Mouse (Mus musculus): ENCODE results near the gene Atoh7. TPM values are rescaled to one million over a fixed set of nuclear protein-coding genes. Genes with fewer than 3 reads are reported as not detected.
"Not testable (repeated sequence)": the region's sequence is repeated elsewhere in the genome, so short reads cannot be mapped to it uniquely, and the experiment has no call there.

The Atoh7 gene
- 0.18 TPM in 1 of 2 replicates, not detected in the other for polyA plus RNA-seq (2015; fragmentation: Nextera tagmentation; extraction: Ambion mirVana)

- H3K9me3 ChIP-seq (ENCODE audit: control insufficient read depth, low read length) = no peaks in the 10 kb centered on the region
- TF ChIP-seq EP300 (optimal IDR thresholded peaks at IDR 0.05) (no peak), CTCF (IDR thresholded peaks at IDR 0.05; ENCODE audit: low read depth) (no peak)
- no peak for DNase-seq (ENCODE audit: low spot score)
- ATAC-seq (ENCODE audit: low FRiP score, low TSS enrichment) = no peak
- peak within 1 kb of the TSS; percentile 90 for H3K4me2 ChIP-seq (replicated peaks; ENCODE audit: low read depth)
- H3K36me3 ChIP-seq (ENCODE audit: control insufficient read depth, insufficient read depth, low read length) = no peaks in the 10 kb centered on the region
- H3K27me3 ChIP-seq (ENCODE audit: control insufficient read depth, insufficient read depth, low read length) = no peaks in the 10 kb centered on the region
- 11% methylated on average over 16 of the region's 16 CpGs for WGBS
- peak within 1 kb of the TSS; percentile 51 for H3K4me3 ChIP-seq (ENCODE audit: low read depth, low read length)
- 0 out of 2 replicates have a peak, but pooled peaks cover 2% of the 10 kb centered on the region for H3K4me1 ChIP-seq (replicated peaks; ENCODE audit: control insufficient read depth, insufficient read depth)
- H3K27ac ChIP-seq (replicated peaks) = no peak within 1 kb of the TSS
- H3K9ac ChIP-seq (ENCODE audit: low read length) = peak within 1 kb of the TSS; percentile 58
These were observed at the start of gene Atoh7 for GRCm38 (mm10) chr10:63099521-63099920. Gene Atoh7 (plus strand): TSS chr10:63099651.

- no peak for TF ChIP-seq EP300 (optimal IDR thresholded peaks at IDR 0.05)
- no peak for TF ChIP-seq CTCF (IDR thresholded peaks at IDR 0.05; ENCODE audit: low read depth)
- Histone ChIP-seq H3K9ac (ENCODE audit: low read length) (no peak overlapping the region), H3K27me3 (ENCODE audit: control insufficient read depth, insufficient read depth, low read length) (no peaks in the 10 kb centered on the region), H3K9me3 (ENCODE audit: control insufficient read depth, low read length) (no peaks in the 10 kb centered on the region), H3K4me3 (ENCODE audit: low read depth, low read length) (no peak overlapping the region), H3K4me2 (replicated peaks; ENCODE audit: low read depth) (no peak overlapping the region), H3K36me3 (ENCODE audit: control insufficient read depth, insufficient read depth, low read length) (no peaks in the 10 kb centered on the region), H3K4me1 (replicated peaks; ENCODE audit: control insufficient read depth, insufficient read depth) (no peaks in the 10 kb centered on the region), H3K27ac (replicated peaks) (no peak overlapping the region)
- ATAC-seq (ENCODE audit: low FRiP score, low TSS enrichment) (no peak), DNase-seq (ENCODE audit: low spot score) (no peak)
- WGBS = 80% methylated on average over 7 of the region's 7 CpGs
These were observed 48.2 kb upstream of the Atoh7 start for GRCm38 (mm10) chr10:63051267-63051666.

GRCm38 (mm10) chr10:63052011-63052410 is 47.4 kb upstream of the Atoh7 start:
- Histone ChIP-seq H3K4me1 (replicated peaks; ENCODE audit: control insufficient read depth, insufficient read depth) (no peaks in the 10 kb centered on the region), H3K4me2 (replicated peaks; ENCODE audit: low read depth) (no peak overlapping the region), H3K9me3 (ENCODE audit: control insufficient read depth, low read length) (no peaks in the 10 kb centered on the region), H3K4me3 (ENCODE audit: low read depth, low read length) (no peak overlapping the region), H3K27me3 (ENCODE audit: control insufficient read depth, insufficient read depth, low read length) (no peaks in the 10 kb centered on the region), H3K36me3 (ENCODE audit: control insufficient read depth, insufficient read depth, low read length) (no peaks in the 10 kb centered on the region), H3K27ac (replicated peaks) (no peak overlapping the region), H3K9ac (ENCODE audit: low read length) (no peak overlapping the region)
- no peak for ATAC-seq (ENCODE audit: low FRiP score, low TSS enrichment)
- TF ChIP-seq EP300 (optimal IDR thresholded peaks at IDR 0.05) (no peak), CTCF (IDR thresholded peaks at IDR 0.05; ENCODE audit: low read depth) (no peak)
- 88% methylated on average over 6 of the region's 6 CpGs for WGBS
- DNase-seq (ENCODE audit: low spot score) = no peak

GRCm38 (mm10) chr10:63053007-63053406 is 46.4 kb upstream of the Atoh7 start:
- Histone ChIP-seq H3K9me3 (ENCODE audit: control insufficient read depth, low read length) (no peaks in the 10 kb centered on the region), H3K36me3 (ENCODE audit: control insufficient read depth, insufficient read depth, low read length) (no peaks in the 10 kb centered on the region), H3K27ac (replicated peaks) (no peak overlapping the region), H3K9ac (ENCODE audit: low read length) (no peak overlapping the region), H3K4me3 (ENCODE audit: low read depth, low read length) (no peak overlapping the region), H3K27me3 (ENCODE audit: control insufficient read depth, insufficient read depth, low read length) (no peaks in the 10 kb centered on the region), H3K4me1 (replicated peaks; ENCODE audit: control insufficient read depth, insufficient read depth) (no peaks in the 10 kb centered on the region), H3K4me2 (replicated peaks; ENCODE audit: low read depth) (no peak overlapping the region)
- ATAC-seq (ENCODE audit: low FRiP score, low TSS enrichment) (no peak), DNase-seq (ENCODE audit: low spot score) (no peak)
- WGBS = 52% methylated on average over 6 of the region's 6 CpGs
- no peak for TF ChIP-seq CTCF (IDR thresholded peaks at IDR 0.05; ENCODE audit: low read depth)
- TF ChIP-seq EP300 (optimal IDR thresholded peaks at IDR 0.05) = no peak

- H3K27me3 ChIP-seq (ENCODE audit: control insufficient read depth, insufficient read depth, low read length) = not testable (repeated sequence)
These were observed 45.4 kb upstream of the Atoh7 start for GRCm38 (mm10) chr10:63054071-63054470.

GRCm38 (mm10) chr10:63054586-63054985 is 44.9 kb upstream of the Atoh7 start:
- H3K9ac ChIP-seq (ENCODE audit: low read length) = no peak overlapping the region
- H3K4me2 ChIP-seq (replicated peaks; ENCODE audit: low read depth) = no peak overlapping the region
- H3K4me3 ChIP-seq (ENCODE audit: low read depth, low read length) = no peak overlapping the region
- no peaks in the 10 kb centered on the region for H3K4me1 ChIP-seq (replicated peaks; ENCODE audit: control insufficient read depth, insufficient read depth)
- TF ChIP-seq EP300 (optimal IDR thresholded peaks at IDR 0.05) = no peak
- TF ChIP-seq CTCF (IDR thresholded peaks at IDR 0.05; ENCODE audit: low read depth) = peak; percentile 42; the same call in 1 of the 2 replicates
- no peaks in the 10 kb centered on the region for H3K9me3 ChIP-seq (ENCODE audit: control insufficient read depth, low read length)
- WGBS = 66% methylated on average over 2 of the region's 2 CpGs
- DNase-seq (ENCODE audit: low spot score) = no peak
- no peaks in the 10 kb centered on the region for H3K27me3 ChIP-seq (ENCODE audit: control insufficient read depth, insufficient read depth, low read length)
- no peak for ATAC-seq (ENCODE audit: low FRiP score, low TSS enrichment)
- no peaks in the 10 kb centered on the region for H3K36me3 ChIP-seq (ENCODE audit: control insufficient read depth, insufficient read depth, low read length)
- no peak overlapping the region for H3K27ac ChIP-seq (replicated peaks)

More at GRCm38 (mm10) chr10:63054071-63054470, 45.4 kb upstream of the Atoh7 start:
- not testable (repeated sequence) for H3K9ac ChIP-seq (ENCODE audit: low read length); H3K4me2 ChIP-seq (replicated peaks; ENCODE audit: low read depth); H3K4me1 ChIP-seq (replicated peaks; ENCODE audit: control insufficient read depth, insufficient read depth); H3K36me3 ChIP-seq (ENCODE audit: control insufficient read depth, insufficient read depth, low read length); H3K9me3 ChIP-seq (ENCODE audit: control insufficient read depth, low read length); H3K27ac ChIP-seq (replicated peaks); H3K4me3 ChIP-seq (ENCODE audit: low read depth, low read length); ATAC-seq (ENCODE audit: low FRiP score, low TSS enrichment); DNase-seq (ENCODE audit: low spot score)
- WGBS = 75% methylated on average over 6 of the region's 6 CpGs

All from stomach, postnatal 0 days (tissue).